Mouse (Mus musculus): ENCODE results near the gene B3gnt9. TPM values are rescaled to one million over a fixed set of nuclear protein-coding genes. Genes with fewer than 3 reads are reported as not detected.
A peak's percentile ranks its signal among the peaks of the same experiment; 100 is the strongest.

Gene B3gnt9
- total RNA-seq, 2 experiments from 2014 or later = 3.0 to 3.8 TPM

- intact Hi-C loops (cut with DNase I) = no loop called here
- no peak for DNase-seq (ENCODE audit: extremely low spot score in 1 of 2, low spot score in 2 of 2)
These were observed 33.3 kb upstream of the B3gnt9 start for GRCm38 (mm10) chr8:105288231-105288630.

- intact Hi-C loops (cut with DNase I) = no loop called here
- no peak for DNase-seq (ENCODE audit: extremely low spot score in 1 of 2, low spot score in 2 of 2)
These were observed 32.0 kb upstream of the B3gnt9 start for GRCm38 (mm10) chr8:105286907-105287306.

GRCm38 (mm10) chr8:105285514-105285913 is 30.6 kb upstream of the B3gnt9 start:
- intact Hi-C loops (cut with DNase I) = no loop called here
- no peak for DNase-seq (ENCODE audit: extremely low spot score in 1 of 2, low spot score in 2 of 2)

- DNase-seq (ENCODE audit: extremely low spot score in 1 of 2, low spot score in 2 of 2) = no peak
- intact Hi-C loops (cut with DNase I) = no loop called here
These were observed 28.1 kb upstream of the B3gnt9 start for GRCm38 (mm10) chr8:105283074-105283473.

- DNase-seq (ENCODE audit: extremely low spot score in 1 of 2, low spot score in 2 of 2) = no peak
- intact Hi-C loops (cut with DNase I) = no loop called here
These were observed 27.3 kb upstream of the B3gnt9 start for GRCm38 (mm10) chr8:105282239-105282638.

GRCm38 (mm10) chr8:105281821-105282220 is 26.9 kb upstream of the B3gnt9 start:
- intact Hi-C loops (cut with DNase I) = no loop called here
- no peak for DNase-seq (ENCODE audit: extremely low spot score in 1 of 2, low spot score in 2 of 2)

- intact Hi-C loops (cut with DNase I) = no loop called here
- no peak for DNase-seq (ENCODE audit: extremely low spot score in 1 of 2, low spot score in 2 of 2)
These were observed 25.6 kb upstream of the B3gnt9 start for GRCm38 (mm10) chr8:105280567-105280966.

- intact Hi-C loops (cut with DNase I) = no loop called here
- DNase-seq (ENCODE audit: extremely low spot score in 1 of 2, low spot score in 2 of 2) = peak; percentile 64 to 85
These were observed 24.0 kb upstream of the B3gnt9 start for GRCm38 (mm10) chr8:105278911-105279334.

- intact Hi-C loops (cut with DNase I) = no loop called here
- DNase-seq (ENCODE audit: extremely low spot score in 1 of 2, low spot score in 2 of 2) = peak in 1 of 2 experiments; percentile 79
These were observed 21.6 kb upstream of the B3gnt9 start for GRCm38 (mm10) chr8:105276292-105277120.

GRCm38 (mm10) chr8:105275840-105276239 is 20.9 kb upstream of the B3gnt9 start, which contains the start of gene Nol3:
TSS of gene Nol3 (plus strand) at chr8:105276140.
- intact Hi-C loops (cut with DNase I) = no loop called here

GRCm38 (mm10) chr8:105275387-105275786 is 20.4 kb upstream of the B3gnt9 start:
- intact Hi-C loops (cut with DNase I) = no loop called here
- DNase-seq (ENCODE audit: extremely low spot score in 1 of 2, low spot score in 2 of 2) = no peak

More at GRCm38 (mm10) chr8:105275840-105276239, 20.9 kb upstream of the B3gnt9 start, which contains the start of gene Nol3:
- no peak for DNase-seq (ENCODE audit: extremely low spot score in 1 of 2, low spot score in 2 of 2)

- intact Hi-C loops (cut with DNase I) = no loop called here
These were observed 15.9 kb upstream of the B3gnt9 start for GRCm38 (mm10) chr8:105270916-105271186.

GRCm38 (mm10) chr8:105270101-105270915 is 15.4 kb upstream of the B3gnt9 start:
- intact Hi-C loops (cut with DNase I) = no loop called here

More at GRCm38 (mm10) chr8:105270916-105271186, 15.9 kb upstream of the B3gnt9 start:
- DNase-seq (ENCODE audit: extremely low spot score in 1 of 2, low spot score in 2 of 2) = no peak

GRCm38 (mm10) chr8:105269461-105269947 is 14.6 kb upstream of the B3gnt9 start, which contains the start of gene Hsf4:
TSS of gene Hsf4 (plus strand) at chr8:105269801.
- intact Hi-C loops (cut with DNase I) = no loop called here
- peak in 1 of 2 experiments; percentile 76 for DNase-seq (ENCODE audit: extremely low spot score in 1 of 2, low spot score in 2 of 2)

More at GRCm38 (mm10) chr8:105270101-105270915, 15.4 kb upstream of the B3gnt9 start:
- no peak for DNase-seq (ENCODE audit: extremely low spot score in 1 of 2, low spot score in 2 of 2)

GRCm38 (mm10) chr8:105269075-105269458 is 14.1 kb upstream of the B3gnt9 start:
- intact Hi-C loops (cut with DNase I) = no loop called here
- DNase-seq (ENCODE audit: extremely low spot score in 1 of 2, low spot score in 2 of 2) = peak in 1 of 2 experiments; percentile 76

- intact Hi-C loops (cut with DNase I) = no loop called here
- peak; percentile 83 to 88 for DNase-seq (ENCODE audit: extremely low spot score in 1 of 2, low spot score in 2 of 2)
These were observed 13.6 kb upstream of the B3gnt9 start for GRCm38 (mm10) chr8:105268342-105269074.

GRCm38 (mm10) chr8:105266775-105267174 is 11.8 kb upstream of the B3gnt9 start:
- intact Hi-C loops (cut with DNase I) = no loop called here
- DNase-seq (ENCODE audit: extremely low spot score in 1 of 2, low spot score in 2 of 2) = peak in 1 of 2 experiments; percentile 52

- DNase-seq (ENCODE audit: extremely low spot score in 1 of 2, low spot score in 2 of 2) = no peak
- intact Hi-C loops (cut with DNase I) = no loop called here
These were observed 10.2 kb upstream of the B3gnt9 start for GRCm38 (mm10) chr8:105265128-105265527.

Measured in left cerebral cortex, postnatal 10 days (tissue).